Mouse (Mus musculus) embryonic fibroblast, embryonic 13.5 days (primary cell): ENCODE data around the gene G430095P16Rik.

ENCODE experiments used
- CTCF ChIP-seq: IDR thresholded peaks from 2 replicates; pipeline ENCODE4 v1.5.1; 2011; ENCODE audit warnings: mild to moderate bottlenecking, control low read depth, low read length, moderate library complexity, borderline replicate concordance; ENCODE audit not compliant: insufficient read depth
- POLR2A ChIP-seq: IDR thresholded peaks from 2 replicates; pipeline ENCODE4 v1.6.1; 2011; ENCODE audit warnings: low read depth, mild to moderate bottlenecking, control low read depth, low read length, moderate library complexity

- TF ChIP-seq CTCF = no peak
- no peak for TF ChIP-seq POLR2A
These were observed 25.4 kb upstream of the G430095P16Rik start for GRCm38 (mm10) chr8:84697166-84698130.
